Mouse (Mus musculus) urinary bladder, postnatal 14 days (tissue): ENCODE measurements around the gene Setd1a.
"Not testable (repeated sequence)": the region's sequence is repeated elsewhere in the genome, so short reads cannot be mapped to it uniquely, and the experiment has no call there.

Experiments
- DNase-seq: peaks from one replicate; pipeline ENCODE4 v3.0.0; 2021; ENCODE audit warnings: low spot score

Gene Setd1a

DNA sequence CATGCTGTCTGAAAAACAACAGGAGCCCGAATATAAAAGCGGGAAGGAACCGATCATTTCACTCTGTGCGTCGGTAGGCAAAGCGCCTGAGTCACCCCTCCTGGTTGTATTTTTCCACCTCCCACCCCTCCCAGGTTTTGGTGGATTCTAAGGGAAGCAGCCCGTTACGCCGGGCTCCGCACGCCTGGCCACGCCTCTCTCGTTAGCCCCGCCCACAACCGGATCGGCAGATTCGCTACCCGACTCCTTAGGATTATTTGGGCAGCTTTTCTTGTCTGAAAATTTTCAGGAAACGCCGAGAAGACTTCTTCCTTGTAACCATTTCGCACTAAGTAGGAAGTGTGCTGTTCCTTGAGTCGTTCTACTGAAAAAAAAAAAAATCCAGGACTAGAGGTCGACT lies at the start of gene Setd1a:
Gene Setd1a, plus strand, starts transcription at position 245 of the 400 bp plus-strand sequence.
- peak; percentile 92 for DNase-seq

GRCm38 (mm10) chr7:127727898-127728297 lies 48.6 kb upstream of the Setd1a start:
- no peak for DNase-seq

GRCm38 (mm10) chr7:127730170-127730569 lies 46.3 kb upstream of the Setd1a start:
- no peak for DNase-seq

DNA sequence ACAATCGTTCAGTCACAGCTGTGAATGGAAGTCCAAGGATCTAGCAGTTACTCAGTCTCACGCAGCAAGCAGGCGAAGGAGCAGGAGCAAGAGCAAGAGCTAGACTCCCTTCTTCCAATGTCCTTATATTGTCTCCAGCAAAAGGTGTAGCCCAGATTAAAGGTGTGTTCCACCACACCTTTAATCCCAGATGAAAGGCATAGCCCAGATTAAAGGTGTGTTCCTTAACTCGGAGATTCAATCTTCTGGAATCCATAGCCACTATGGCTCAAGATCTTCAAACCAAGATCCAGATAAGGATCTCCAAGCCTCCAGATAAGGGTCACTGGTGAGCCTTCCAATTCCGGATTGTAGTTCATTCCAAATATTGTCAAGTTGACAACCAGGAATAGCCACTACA lies 44.4 kb upstream of the Setd1a start, which contains the start of gene Ctf2:
Gene Ctf2, minus strand, starts transcription at position 101 of the 400 bp plus-strand sequence.
- not testable (repeated sequence) for DNase-seq

DNA sequence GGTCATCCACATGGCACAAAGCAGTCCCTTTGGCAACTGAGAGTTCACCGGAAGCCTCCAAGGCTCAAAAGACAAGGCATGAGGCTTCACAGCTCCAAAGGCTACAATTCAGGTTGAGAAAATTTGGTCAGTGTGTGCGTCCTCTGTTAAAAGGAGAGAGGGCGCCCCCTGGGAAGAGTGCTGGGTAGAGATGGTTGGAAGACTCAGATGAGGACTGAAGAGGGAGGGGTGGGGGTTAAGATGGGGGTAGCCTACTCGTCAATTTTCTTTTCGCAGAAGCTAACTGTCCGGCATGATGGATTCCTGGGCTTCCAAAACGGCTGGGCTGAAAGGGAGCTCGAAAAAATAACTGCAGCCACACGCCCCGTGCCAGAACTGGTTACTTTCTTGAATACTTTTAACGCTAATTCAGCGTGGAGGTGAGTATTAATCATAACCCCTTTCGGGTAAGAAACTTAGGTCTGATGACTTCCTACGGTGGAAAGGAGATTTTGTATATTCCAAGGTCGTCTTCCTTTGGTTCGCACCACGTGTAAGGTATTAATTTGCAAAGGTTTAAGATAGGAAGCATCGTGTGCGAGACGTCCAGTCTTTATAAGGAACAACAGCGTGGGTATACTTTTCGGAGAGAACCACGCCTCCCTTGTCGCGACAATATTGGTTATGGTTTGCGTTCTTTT lies 32.0 kb upstream of the Setd1a start, which contains the start of gene Fbxl19:
Gene Fbxl19, plus strand, starts transcription at position 178 of the 680 bp plus-strand sequence.
- peak; percentile 82 for DNase-seq

DNA sequence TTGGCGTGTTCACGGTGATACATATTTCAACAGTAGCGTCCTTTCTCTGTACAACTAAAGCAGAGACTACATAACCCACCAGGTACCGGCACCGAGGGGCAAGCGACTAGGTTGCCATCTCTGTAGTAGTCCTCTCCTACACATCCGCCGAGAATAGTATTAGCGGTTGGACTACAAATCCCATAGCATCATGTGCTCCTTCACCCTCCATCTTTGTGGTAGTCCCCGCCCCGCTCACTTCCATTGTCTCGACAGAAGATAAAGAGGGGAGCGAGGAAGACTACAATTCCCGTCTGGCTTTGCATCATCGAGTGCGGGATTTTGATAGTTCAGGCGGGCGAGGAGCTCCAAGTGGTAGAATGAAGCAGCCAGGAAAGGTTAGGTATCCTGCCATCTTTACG lies 31.2 kb upstream of the Setd1a start:
- peak; percentile 93 for DNase-seq

GRCm38 (mm10) chr7:127745652-127746493 lies 30.6 kb upstream of the Setd1a start:
- DNase-seq, result peak; percentile 97

DNA sequence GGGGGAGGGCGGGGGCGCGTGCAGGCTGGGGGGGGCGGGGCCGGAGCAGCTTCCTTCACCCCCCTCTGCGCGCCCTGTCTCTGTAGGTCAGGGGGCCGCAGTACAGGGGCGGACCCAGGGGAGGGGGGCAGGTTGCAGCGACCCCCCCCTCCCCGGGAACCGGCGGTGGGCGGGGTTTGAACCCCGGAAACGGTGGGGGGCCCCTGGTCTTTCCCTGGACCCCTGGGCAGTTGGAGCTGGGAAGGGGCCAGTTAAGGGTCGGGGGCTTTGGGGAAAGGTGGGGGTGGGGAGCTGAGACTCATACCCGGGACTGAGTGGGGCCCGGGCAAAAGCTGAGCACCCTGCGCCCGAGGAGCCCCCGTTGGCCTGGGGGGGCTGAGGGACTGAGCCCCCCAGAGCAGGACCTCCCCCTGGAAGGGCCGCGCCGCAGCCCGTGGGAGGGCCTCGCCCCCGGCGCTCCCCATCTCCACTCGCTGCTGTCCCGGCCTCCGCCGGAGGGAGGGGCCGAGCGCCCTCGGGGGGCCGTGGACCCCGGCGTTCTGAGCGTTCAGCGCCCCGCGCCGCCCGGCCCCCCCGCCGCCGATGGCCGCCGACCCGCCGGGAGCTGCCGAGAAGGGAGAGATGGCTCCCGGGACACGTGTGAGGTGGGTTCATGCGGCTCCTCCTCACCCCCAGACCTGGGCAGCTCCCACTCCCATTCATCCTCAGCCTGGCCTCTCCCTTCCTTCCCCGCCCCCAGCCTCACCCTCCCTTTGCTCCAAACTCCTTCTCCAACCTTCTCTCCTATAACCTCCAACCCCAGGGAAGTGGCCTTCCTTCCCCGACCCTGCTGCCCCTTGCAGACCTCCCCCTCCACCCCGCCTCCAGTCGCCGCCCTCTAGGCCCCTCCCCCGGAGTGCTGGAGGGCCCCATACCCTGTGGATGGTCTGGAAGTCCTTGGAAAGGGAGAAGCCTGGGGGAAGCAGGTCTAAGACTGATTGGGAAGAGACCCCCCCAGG lies 29.7 kb upstream of the Setd1a start:
- DNase-seq, result peak; percentile 20

- no peak for DNase-seq
These were observed 28.8 kb upstream of the Setd1a start for GRCm38 (mm10) chr7:127747559-127748234.

- no peak for DNase-seq
These were observed 28.3 kb upstream of the Setd1a start for GRCm38 (mm10) chr7:127748235-127748560.

GRCm38 (mm10) chr7:127750131-127751127 lies 26.0 kb upstream of the Setd1a start:
- no peak for DNase-seq

- DNase-seq, result no peak
These were observed 24.9 kb upstream of the Setd1a start for GRCm38 (mm10) chr7:127751619-127752018.

- no peak for DNase-seq
These were observed 24.4 kb upstream of the Setd1a start for GRCm38 (mm10) chr7:127752069-127752468.

- no peak for DNase-seq
These were observed 23.3 kb upstream of the Setd1a start for GRCm38 (mm10) chr7:127753158-127753557.

- DNase-seq, result no peak
These were observed 22.7 kb upstream of the Setd1a start for GRCm38 (mm10) chr7:127753741-127754140.

DNA sequence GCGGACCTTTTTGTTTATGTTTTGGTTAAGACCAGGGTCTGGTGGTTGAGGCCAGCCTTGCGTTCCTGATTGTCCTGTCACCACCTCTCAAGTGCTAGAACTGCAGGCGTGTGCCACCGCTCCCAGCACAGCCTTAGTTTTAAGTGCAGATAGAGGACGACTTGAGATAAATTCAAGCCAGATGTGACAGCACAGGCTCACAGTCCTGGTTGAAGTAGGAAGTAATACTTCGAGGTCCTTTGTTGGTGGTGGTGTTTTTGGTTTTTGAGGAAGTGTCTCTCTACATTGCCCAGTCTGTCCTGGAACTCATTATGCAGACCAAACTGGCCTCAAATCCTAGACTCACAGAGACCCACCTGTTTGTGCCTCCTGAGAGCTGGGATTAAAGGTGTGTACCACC lies 16.8 kb upstream of the Setd1a start:
- no peak for DNase-seq

GRCm38 (mm10) chr7:127760478-127760877 lies 16.0 kb upstream of the Setd1a start:
- DNase-seq, result no peak

GRCm38 (mm10) chr7:127761026-127761425 lies 15.4 kb upstream of the Setd1a start:
- peak; percentile 75 for DNase-seq

GRCm38 (mm10) chr7:127763642-127764041 lies 12.8 kb upstream of the Setd1a start:
- DNase-seq, result no peak

DNA sequence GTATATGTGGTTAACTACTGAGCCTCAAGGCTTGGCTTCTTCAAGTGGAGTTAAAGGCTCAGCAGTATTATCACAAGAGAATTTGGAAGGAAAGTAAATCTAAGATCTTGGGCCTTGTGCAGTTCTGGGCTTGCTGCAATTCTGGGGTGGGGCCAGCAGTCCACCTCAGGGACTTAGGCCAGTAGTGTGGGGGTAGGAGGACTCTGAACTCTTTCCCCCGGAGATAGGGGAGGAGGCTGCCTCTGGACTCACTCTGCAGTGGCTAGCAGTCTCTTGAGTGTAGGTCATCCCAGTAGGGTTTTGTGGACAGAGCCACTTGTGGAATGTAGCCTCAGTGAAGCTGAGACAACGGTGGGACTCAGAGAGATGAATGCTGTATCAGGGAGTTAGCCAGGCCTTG lies 10.7 kb upstream of the Setd1a start:
- no peak for DNase-seq
